Mouse (Mus musculus) urinary bladder, postnatal 14 days (tissue): ENCODE measurements around the gene S100a10.
A peak's percentile ranks its signal among the peaks of the same experiment; 100 is the strongest.

ENCODE experiments used
- DNase-seq: peaks from one replicate; pipeline ENCODE4 v3.0.0; 2021; ENCODE audit warnings: low spot score

S100a10 gene

GRCm38 (mm10) chr3:93547749-93548540 is 6.9 kb upstream of the S100a10 start:
- DNase-seq = peak; percentile 29

DNA sequence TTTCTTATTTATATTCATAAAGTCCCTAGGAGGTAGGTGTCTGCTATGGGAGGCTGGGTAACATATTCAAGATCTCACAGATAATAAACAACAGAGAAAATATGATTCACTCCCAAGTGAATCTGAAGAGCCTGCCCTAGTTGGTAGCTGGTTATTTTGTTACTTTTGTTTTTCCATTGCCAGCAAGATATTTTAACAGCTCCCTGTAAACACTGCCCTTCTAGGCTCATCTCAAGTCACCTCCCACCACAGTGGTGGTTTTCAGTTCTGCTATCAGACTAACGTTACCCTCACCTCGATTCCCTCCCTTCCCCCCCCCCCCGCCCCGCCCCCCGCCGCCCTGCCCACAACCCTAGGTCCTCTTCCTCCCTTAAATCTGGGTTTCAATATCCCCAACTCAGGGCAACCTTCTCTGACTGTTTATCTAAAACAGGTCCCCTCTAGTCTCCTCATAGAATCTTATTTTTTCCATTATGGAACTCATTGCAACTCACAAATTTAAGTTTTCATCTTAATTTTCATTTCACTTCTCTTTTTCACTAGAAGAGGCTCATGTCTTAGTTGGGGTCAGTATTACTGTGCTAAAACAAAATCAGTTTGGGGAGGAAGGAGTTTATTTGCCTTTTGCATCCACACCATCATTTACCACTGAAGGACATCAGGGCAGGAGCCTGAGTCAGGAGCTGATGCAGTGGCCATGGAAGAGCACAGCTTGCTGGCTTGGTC is 6.2 kb upstream of the S100a10 start:
- no peak for DNase-seq

DNA sequence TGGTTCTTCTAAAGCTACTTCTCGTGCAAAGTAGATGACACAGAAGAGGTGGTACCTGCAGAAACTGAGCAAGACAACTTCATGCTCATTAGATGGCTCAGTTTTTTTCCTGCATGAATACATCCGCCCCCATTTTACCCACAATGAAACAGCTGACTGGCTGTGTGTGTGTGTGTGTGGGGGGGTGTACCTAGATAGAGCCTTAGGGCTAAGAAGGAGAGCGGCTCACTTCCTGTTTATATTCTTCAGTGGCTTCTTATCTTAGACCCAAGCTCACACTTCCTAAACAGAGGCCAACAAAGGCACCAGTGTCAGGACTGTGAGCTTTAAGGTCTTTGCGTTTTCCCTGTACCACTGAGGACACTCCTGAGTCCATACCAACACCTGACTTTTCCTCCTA is 4.9 kb upstream of the S100a10 start:
- DNase-seq = no peak

DNA sequence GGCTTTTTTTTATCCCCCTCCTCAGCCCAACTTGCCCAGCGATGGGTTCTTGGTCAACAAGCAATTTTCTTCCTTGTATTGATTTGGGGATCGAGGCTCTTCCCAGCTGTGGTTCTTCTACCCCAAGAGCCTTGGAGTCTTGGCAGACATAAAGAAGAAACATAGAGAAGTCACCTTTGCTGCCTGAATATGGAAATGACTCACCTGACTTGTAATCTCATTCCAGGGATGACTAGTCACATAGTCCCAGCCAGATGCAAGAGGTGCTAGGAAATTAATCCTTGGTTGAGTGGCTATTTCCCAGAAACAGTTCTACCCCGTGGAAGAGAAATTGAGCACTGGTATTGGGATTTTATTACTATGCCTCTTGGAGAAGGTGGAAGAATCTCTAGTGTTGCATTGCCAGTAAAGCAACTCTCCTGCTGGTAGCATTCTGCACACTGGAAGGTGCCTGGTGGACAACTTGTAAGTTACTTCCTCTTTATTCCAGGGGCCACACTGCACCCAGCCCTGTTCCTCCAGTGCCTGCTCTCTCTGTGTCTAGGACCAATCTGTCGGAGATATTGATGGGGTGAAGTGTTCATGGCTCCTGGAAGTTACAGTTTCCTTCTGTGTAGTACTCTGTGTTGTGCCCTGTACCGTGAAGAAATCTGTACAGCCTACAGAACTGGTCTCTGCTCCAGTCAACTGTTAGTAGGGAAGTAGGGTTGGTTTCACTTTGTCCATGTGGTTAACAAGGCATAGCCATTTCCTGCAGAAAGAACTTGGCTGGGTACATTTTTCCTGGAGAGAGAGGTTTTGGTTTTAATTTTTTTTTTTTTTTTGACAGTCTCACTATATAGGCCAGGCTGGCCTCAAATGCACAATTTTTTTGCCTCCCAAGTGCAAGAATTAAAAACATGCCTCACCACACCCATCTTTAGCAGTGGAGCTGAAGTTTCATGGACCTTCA is 2.7 kb upstream of the S100a10 start:
- DNase-seq = no peak

- DNase-seq = no peak
These were observed 1.6 kb upstream of the S100a10 start for GRCm38 (mm10) chr3:93553311-93553710.

DNA sequence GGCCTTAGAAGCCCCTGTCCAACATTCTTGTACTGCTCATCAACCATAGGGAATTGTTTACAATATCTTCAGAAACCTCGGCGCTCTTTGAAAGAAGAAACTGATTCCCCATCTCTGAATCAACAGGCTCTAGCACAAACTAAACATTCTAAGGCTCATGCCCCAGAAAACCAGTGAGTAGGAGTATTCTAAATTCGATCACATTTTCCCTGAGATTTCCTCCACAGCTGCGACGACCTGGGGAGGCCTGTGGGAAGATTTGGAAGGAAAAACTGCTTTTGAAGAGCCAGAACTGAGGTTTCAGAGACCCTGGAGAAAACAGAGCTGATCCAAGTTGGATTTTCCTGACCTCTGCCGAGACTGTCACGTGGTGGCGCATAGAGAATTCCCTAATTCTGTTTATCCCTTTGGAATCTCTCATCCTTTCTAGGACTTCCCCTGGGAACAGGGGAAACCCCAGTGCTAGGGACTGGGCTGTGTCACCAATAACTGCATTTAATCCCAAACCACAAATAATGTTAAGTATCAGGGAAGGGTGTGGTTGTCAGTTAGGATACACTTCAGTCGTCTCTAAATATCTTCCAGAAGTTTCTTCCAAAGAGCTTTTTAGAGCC is 1.0 kb upstream of the S100a10 start:
- peak; percentile 13 for DNase-seq

GRCm38 (mm10) chr3:93554379-93554980 is 400 bp upstream of the S100a10 start:
- peak; percentile 22 for DNase-seq

GRCm38 (mm10) chr3:93555878-93556254 is 986 bp downstream of the S100a10 start:
- peak; percentile 64 for DNase-seq

DNA sequence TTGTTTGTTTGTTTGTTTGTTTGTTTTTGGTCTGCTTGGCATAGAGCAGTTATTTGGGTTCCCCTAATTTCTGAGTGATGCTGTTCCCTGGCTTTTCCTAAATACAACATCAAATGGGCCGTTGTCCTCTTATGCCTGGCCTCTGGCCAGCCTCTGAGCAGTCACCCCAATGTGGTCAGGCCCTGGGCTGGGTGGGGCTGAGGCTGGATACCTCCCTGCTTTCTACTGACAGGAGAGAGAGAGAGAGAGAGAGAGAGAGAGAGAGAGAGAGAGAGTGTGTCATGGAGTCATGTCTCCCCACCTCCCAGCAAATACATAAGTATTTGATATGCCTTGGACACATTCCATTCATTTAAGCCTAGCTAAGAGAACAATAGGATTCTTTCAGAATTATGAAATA is 1.7 kb downstream of the S100a10 start:
- DNase-seq = no peak

DNA sequence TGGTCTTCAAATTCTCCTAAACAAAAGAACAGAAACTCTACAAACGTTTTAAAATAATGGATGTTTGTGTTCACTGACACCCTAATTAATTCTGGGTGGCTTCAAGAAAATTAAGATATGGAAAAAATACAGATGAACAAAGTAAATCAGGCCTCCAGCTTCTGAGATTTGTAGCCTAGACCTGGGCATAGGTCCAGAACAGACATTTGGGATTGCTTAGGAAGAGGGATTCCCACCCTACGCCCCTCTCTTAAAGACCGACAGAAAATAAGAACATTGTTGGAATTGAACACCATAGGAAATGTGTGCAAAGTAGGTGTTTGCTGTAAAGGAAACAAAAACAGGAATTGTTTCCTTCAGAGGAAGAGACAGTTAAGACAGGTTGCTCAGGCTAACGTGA is 2.6 kb downstream of the S100a10 start:
- no peak for DNase-seq

DNA sequence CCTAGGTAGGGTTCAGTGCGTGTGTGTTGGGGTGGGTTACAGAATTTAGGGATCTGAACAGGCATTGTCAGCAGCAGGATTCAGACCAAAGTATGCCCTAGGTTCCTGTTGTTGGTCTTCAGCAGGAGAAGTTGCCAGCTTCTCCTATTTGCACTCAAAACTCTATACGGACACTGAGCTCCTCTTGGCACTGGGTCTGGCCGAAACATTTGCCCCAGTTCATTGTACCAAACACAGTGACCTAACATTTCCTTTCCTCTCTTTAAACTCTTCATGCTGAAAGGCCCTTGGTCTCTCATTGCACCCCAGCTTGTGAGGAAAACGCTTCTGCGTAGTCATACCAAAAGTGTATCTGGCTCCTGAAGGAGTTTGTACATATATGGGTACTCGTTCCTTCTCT is 5.1 kb downstream of the S100a10 start:
- no peak for DNase-seq

- no peak for DNase-seq
These were observed 7.5 kb downstream of the S100a10 start for GRCm38 (mm10) chr3:93562372-93562771.

- no peak for DNase-seq
These were observed 8.3 kb downstream of the S100a10 start for GRCm38 (mm10) chr3:93563216-93563615.

DNA sequence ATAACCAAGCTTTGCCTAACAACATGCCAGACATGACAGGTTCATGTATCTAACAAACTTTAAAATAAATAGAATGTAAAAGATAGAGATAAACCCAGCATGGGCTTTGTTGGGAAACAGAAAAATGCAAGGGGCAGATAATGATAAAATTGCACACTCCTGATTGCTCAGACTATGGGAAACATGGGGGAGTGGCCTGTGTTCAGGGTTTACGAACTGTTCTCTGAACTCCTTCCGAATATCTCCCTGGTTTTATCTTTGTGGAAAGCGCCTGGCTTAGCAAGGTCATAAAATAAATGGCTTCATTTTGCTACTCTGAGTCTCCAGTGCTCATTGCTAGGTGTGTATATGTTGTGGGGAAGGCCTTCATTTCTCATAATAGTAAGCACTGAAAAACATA is 12.0 kb downstream of the S100a10 start:
- DNase-seq = no peak

DNA sequence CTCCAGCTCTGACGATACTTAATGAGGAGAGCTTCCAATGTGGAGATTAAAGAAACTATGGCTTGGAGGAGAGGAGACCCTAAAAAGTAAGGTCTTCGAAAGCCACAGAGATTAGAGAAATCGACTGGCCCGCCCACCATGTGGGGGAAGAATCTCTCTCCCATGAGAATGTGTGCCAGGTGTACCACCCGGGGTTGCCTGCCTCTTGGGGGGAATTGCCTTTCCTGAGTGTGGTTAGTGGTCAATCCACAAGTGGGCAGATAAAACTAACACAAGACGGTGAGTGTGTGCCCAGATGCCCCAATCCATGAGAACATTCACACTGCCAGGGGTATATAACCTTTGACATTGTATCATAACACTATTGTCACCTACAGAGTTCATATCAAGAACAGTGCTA is 12.8 kb downstream of the S100a10 start:
- DNase-seq = no peak

DNA sequence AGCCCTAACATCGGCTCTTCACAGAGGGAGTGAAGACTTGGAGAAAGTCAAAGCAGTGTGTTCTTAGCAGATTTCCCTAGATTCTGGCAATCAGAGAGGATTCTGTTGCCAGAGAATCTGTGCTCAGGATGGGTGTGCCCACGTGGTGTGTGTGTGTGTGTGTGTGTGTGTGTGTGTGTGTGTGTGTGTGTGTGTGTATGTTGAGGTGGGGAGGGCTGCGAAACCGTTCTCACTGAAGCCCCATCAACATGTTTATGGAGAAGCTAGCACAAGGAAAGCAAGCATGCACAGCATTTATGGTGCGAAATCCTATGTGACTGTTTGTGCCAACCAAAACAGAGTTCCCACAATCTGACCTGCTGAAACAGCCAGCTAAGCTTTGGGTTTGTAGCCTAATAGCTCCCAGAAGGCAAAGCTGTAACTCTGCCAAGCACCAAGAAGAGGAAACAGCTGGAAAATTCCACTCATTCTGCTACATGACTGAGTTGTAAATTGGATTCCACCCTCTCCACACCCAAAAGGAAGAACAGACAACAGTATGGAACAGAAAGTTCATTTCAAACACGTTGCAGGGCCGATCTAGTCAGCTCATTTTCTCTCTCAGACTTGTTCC is 13.7 kb downstream of the S100a10 start:
- peak; percentile 70 for DNase-seq

DNA sequence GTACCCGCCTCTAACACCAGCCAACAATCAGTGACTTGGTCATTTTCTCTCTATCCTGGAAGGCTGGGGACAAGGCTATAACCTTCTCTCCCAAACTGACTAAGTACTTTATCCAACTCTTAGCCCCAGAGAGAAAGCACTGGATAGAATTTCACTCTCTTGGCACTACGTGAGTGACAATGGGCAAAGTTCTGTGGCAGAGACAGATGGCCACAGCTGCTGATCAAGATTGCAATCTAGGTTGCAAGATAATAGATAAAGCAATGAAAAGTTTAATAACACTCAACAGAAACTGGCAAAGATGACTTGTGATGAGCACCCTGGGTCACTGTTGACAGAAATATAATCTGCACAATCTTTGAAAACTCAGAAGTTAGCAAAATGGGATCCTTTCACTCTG is 14.2 kb downstream of the S100a10 start:
- no peak for DNase-seq

DNA sequence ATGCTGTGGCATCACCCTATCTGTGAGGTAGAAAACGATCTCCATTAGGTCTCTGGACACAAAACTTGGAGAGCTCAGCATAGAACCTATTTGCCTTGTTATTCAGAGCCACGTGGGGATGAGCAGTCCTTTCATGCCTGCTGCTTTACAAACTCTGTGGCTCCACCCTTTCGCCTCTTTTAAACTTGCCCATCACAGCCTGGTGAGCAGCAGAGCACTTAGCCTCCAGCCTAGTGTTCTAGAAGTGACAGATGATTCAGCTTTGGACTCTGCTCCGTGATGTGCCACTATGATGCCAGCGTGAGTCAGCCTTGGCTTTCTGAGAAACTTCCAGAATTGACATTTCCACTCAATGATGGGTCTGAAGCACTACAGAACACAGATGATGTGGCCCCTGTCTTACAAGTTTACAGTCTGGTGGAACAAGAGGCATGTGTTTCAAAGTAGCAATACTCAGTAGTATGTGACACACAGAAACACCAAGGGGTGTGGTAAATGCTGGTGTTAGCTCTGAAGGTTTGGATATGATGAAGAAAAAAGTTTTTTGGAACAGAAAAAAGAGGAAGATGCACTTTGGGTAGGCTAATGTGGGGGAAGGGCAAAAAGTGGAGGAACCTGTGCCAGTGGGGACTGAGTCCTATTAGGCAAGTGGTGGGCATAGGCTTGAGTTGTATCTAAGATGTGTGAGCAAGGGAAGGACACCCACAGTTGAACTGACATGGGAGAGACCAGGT is 17.3 kb downstream of the S100a10 start:
- DNase-seq = no peak

DNA sequence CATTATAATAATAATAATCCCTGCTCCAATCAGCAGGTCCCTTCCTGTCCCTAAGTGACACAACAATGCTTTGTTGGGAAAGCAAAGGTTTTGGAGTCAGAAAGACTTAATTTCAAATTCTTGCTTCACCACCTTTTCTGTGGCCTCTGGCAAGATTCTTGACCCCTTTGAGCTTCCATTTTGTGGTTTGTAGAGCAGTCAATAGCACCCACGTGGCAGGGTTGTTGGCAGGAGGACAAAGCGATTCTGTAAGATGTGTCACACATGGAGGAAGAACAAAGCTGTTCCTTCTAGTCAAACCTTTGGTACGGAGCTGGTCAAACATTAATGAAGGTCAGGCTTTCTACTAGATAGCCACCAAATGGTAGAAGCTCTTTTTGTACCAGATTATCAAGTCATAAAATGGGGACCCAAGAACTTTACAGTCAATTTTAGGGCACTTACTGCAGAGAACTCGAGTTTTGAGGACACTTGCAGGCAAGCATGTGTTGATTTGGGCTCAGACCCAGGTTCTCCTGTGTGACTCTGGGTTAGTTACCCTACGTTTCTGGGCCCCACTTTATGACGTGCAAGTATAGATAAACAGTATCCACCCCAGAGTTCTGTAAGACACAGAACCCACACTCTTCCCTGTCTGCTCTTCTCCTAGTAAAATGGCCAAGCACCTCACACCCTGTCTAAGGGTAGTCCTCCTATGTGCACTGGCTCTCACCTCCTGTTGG is 24.6 kb downstream of the S100a10 start:
- peak; percentile 24 for DNase-seq

- DNase-seq = no peak
These were observed 25.1 kb downstream of the S100a10 start for GRCm38 (mm10) chr3:93580039-93580403.
